Mouse (Mus musculus) myocyte (in vitro differentiated cells): ENCODE results near the gene Rptor.

Experiments
- CEBPB ChIP-seq: IDR thresholded peaks from 2 replicates; pipeline ENCODE4 v1.6.1; 2011; ENCODE audit warnings: mild to moderate bottlenecking, moderate library complexity; ENCODE audit not compliant: poor library complexity, insufficient read depth, severe bottlenecking
- MAX ChIP-seq: IDR thresholded peaks from one replicate; pipeline ENCODE4 v1.6.1; 2011; ENCODE audit warnings: low read depth, mild to moderate bottlenecking, control low read depth
- MYOD1 ChIP-seq, 3 experiments: IDR thresholded peaks; one replicate each; pipeline ENCODE4 v1.6.1; 2011; ENCODE audit warnings: control low read depth in 2 of 3, low read depth in 2 of 3, mild to moderate bottlenecking in 2 of 3, moderate library complexity in 1 of 3; ENCODE audit not compliant: insufficient read length in 2 of 3, control insufficient read depth in 1 of 3
- POLR2A ChIP-seq: IDR thresholded peaks from one replicate; pipeline ENCODE4 v1.6.1; 2011; ENCODE audit warnings: low read depth, mild to moderate bottlenecking, control low read depth, moderate library complexity; ENCODE audit not compliant: insufficient read length
- REST ChIP-seq: IDR thresholded peaks from one replicate; pipeline ENCODE4 v1.6.1; 2011; ENCODE audit warnings: mild to moderate bottlenecking, control low read depth, moderate library complexity; ENCODE audit not compliant: insufficient read depth, insufficient read length
- TCF12 ChIP-seq: IDR thresholded peaks from one replicate; pipeline ENCODE4 v1.6.1; 2011; ENCODE audit warnings: mild to moderate bottlenecking, control low read depth; ENCODE audit not compliant: poor library complexity, insufficient read depth, severe bottlenecking
- USF1 ChIP-seq: IDR thresholded peaks from one replicate; pipeline ENCODE4 v1.6.1; 2011; ENCODE audit warnings: low read depth, mild to moderate bottlenecking, control low read depth, moderate library complexity

DNA sequence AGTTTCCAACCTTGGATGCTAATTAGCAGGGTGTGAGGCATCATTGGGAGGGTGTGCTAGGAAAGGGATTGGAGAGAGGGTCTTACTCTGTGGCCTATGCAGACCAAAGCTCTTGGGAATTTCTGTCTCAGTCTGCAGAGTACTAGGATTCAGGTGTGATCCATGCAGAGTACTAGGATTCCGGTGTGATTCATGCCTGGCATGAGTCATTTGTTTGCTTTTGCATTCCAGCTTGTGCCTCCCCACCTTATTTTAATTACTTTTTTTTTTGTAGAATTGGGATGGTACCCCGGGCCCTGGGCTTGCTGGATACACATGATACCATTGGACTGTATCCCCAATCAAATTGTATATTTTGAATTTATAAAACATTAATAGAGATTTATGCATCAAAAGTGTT is 93.7 kb downstream of the Rptor start:
- TF ChIP-seq POLR2A (no peak), USF1 (no peak), MAX (no peak), CEBPB (no peak), MYOD1 (IDR thresholded peaks at IDR 0.05; ENCODE audit: control insufficient read depth in 1 of 3, insufficient read length in 2 of 3, low read depth in 2 of 3) (no peak), TCF12 (no peak), REST (no peak)
